Mouse (Mus musculus) kidney, postnatal 4 days (tissue): ENCODE results near the gene Nt5dc3.

ENCODE experiments used
- DNase-seq, 2 experiments: peaks; one replicate each; pipeline ENCODE4 v3.0.0; 2021; ENCODE audit warnings: mixed read lengths in 2 of 2

Nt5dc3 gene

GRCm38 (mm10) chr10:86778398-86779116, at the start of gene Nt5dc3:
Gene Nt5dc3, plus strand, starts transcription at chr10:86779005.
- DNase-seq, result peak; percentile 96 to 98

- peak; percentile 92 to 93 for DNase-seq
Observed at GRCm38 (mm10) chr10:86730823-86731499, 47.8 kb upstream of the Nt5dc3 start.

DNA sequence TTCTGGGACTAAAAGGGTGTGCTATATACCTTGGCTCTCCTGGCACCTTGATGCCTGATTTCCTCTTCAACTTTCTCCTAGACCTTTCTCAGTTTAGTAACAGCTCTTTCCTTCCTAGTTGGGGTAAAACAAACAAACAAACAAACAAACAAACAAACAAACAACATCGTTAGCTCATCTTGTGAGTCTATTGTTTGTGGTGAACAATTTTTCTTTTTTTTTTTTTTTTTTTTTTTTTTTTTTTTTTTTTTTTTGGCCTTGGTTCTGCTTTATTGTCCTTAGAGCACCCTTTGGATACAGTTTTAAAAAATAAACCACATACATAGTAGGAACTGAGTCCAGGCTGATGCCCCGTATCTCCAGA, 47.3 kb upstream of the Nt5dc3 start:
- no peak for DNase-seq

GRCm38 (mm10) chr10:86735036-86735435, 43.8 kb upstream of the Nt5dc3 start:
- no peak for DNase-seq

- no peak for DNase-seq
Observed at GRCm38 (mm10) chr10:86742918-86743317, 35.9 kb upstream of the Nt5dc3 start.

- DNase-seq, result no peak
Observed at GRCm38 (mm10) chr10:86744306-86744705, 34.5 kb upstream of the Nt5dc3 start.

- DNase-seq, result no peak
Observed at GRCm38 (mm10) chr10:86755816-86756502, 22.8 kb upstream of the Nt5dc3 start.

GRCm38 (mm10) chr10:86757724-86758123, 21.1 kb upstream of the Nt5dc3 start:
- no peak for DNase-seq

DNA sequence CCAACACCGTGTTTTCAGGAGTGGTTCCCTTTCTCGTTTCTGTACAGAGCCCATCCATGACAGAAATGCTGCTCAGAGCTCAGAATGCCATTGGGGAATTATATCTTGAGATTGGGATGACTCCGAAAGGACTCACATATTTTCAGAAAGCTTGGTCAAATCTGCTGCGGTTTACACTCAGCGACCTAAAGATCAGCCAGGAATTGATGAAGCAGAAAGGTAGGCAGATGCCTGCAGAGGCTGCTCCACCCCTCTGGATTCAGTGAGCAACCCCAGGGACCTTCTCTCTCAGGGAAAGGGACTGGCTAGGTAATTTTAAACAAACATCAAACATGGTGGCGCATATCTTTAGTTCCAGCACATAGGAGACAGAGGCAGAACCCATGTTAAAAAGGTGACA, 20.6 kb upstream of the Nt5dc3 start:
- DNase-seq, result no peak

DNA sequence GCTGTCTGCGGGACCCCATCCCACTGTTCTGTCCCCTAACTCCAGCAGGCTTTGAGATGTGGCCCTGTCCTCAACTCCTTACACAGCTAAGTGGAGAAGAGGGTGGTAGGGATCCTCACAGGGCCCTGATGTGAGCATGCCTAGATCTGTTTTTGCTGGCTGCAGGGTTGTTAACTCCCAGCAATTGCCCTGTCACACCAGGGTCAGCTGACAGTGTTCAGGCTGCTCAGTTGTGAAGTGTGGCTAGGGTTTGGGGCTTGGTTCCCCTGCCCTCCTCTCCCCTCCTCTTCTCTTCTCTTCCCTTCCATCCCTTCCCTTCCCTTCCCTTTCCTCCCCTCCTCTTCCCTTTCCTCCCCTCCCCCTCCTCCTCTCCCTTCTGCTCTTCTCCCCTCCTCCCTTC, 17.6 kb upstream of the Nt5dc3 start:
- no peak for DNase-seq

- DNase-seq, result no peak
Observed at GRCm38 (mm10) chr10:86761722-86762383, 17.0 kb upstream of the Nt5dc3 start.

DNA sequence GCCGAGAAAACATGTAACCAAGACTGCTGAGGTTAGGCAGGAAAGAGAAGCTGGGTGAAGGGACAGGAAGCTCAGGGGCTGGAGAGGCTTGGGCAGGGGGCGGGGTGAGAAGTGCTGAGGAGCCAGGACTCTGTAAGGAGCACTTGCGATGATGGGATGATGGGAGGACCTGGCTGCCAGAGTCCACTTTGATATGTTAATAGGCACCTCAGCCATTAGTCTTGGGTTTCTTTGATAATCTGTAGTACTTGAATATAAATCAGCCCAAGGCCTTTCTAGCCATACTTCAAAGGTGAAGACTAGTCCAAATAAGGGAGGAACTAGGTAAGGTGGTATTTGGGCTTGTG, 16.4 kb upstream of the Nt5dc3 start:
- no peak for DNase-seq

- no peak for DNase-seq
Observed at GRCm38 (mm10) chr10:86763672-86764071, 15.1 kb upstream of the Nt5dc3 start, which contains the start of gene Gm49358. Gene Gm49358, plus strand, starts transcription at chr10:86763972.

DNA sequence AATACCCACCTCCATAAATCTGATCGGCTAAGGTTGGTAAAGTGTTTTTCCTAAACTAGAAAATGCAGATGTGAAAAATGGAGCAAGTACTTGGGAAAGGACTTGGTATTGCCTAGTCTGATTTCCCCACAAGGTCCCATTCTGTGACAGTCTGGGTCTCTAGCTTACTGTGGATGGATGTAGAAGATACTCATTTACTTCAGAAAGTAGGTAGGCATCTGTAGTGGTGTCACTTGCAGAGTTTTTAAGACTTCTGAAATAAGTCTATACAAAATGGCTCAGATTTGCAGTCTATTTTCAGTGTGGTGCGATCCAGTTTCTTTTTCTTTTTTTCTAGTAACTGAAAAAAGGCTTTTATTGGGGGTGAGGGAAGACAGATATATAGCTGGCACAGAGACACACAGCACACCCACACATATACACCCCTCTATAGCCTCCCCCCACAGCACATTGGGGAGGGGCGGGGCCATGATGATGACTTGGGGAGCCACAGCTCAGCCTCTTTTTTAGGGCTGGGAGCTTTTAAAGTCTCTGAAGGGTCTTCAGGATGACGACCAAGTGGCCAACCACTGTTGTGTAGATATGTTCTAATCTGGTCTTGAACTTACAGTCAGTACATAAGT, 13.3 kb upstream of the Nt5dc3 start:
- no peak for DNase-seq

DNA sequence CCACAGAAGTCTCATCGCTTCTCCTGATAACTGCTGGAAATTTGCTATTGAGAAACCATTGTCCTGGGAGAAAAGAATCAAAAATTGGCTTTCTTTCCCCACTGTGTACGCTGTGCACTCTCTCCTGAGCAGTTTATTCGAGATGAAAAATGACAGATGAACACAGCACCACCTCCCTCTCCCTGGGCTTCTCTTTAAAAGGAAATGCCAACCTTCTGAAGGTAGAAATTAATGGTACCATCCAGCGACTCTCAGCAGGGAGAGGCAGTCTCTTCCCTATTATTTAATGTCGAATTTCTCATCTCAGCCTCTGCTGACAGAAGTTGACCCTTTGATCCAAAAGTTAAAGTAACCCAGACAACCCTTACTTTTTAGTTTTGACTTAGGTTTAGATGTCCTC, 9.6 kb upstream of the Nt5dc3 start:
- DNase-seq, result no peak

DNA sequence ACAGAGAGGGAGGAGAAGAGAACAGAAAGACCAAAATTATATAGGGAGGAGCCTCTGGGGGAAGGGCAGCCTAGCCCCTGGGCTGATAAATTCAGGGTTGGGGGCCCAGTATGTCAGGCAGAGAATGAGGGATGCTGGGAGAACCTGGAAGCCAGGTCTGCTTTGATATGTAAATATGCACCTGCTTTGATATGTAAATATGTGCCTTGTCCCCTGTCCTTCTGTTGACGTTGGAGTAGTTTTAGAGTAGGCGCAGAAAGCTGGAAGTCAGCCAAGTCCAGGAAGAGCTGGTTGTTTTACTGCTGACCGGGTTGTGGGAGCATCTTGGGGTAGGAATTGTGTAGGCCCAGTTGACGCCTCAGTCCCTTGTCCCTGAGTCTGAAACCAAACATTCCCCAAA, 9.0 kb upstream of the Nt5dc3 start:
- DNase-seq, result peak in 1 of 2 experiments; percentile 26

DNA sequence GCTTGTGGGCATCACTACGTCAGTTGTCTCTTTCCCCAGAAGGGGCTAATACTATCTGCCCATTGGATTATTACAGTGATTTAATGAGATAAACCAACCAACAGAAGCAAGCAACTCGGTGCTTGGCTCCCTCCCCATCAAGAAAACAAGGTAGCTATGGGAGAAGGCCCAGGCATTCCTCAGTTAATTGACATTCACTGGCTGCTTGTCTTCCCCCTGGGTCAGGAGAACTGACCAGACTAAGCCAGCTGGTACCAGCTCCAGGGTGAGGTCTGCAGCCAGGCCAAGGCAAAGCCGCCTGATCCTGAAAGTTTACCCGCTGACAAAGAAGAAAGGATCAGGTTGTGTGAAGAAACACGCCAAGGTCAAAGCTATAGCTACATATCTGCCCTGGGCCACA, 7.1 kb upstream of the Nt5dc3 start:
- DNase-seq, result peak in 1 of 2 experiments; percentile 33

DNA sequence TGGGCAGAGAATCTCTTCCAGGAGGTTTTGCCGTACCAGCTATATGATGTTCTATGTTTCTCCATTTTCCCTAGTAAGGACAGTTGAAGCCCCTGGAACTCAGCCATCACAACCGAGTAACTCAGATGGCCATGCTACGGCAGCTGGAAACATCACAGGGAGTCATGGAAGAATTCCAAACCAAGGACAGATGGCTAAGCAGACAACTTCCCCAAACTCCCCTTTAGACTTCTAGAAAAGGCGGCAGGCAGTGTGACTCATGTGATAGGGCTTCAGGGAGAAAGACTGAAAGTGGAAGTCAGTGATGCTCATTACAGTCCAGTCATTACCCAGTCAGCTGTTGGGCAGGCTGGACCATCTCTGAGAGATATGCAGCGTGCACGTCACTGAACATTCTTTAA, 6.6 kb upstream of the Nt5dc3 start:
- peak in 1 of 2 experiments; percentile 27 for DNase-seq

DNA sequence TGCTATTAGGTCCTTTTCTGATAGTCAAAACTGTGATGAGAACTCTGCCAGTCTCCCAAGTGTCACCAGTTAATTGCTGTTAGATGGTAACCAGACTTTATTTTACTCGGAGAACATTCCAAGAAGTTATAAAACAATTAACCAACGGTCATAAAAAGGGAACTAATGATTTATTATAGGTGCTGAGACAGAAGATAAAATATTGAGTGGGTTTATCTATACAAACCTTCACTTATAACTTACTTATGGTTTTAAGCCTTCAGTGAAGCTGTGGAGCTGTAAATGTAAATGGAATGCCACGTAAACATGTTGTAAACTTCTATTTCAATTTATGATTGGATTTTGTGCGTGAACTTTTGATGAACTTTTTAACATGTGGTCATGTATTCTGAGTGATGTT, 5.4 kb upstream of the Nt5dc3 start:
- no peak for DNase-seq

- peak; percentile 25 to 38 for DNase-seq
Observed at GRCm38 (mm10) chr10:86776281-86776680, 2.5 kb upstream of the Nt5dc3 start.

DNA sequence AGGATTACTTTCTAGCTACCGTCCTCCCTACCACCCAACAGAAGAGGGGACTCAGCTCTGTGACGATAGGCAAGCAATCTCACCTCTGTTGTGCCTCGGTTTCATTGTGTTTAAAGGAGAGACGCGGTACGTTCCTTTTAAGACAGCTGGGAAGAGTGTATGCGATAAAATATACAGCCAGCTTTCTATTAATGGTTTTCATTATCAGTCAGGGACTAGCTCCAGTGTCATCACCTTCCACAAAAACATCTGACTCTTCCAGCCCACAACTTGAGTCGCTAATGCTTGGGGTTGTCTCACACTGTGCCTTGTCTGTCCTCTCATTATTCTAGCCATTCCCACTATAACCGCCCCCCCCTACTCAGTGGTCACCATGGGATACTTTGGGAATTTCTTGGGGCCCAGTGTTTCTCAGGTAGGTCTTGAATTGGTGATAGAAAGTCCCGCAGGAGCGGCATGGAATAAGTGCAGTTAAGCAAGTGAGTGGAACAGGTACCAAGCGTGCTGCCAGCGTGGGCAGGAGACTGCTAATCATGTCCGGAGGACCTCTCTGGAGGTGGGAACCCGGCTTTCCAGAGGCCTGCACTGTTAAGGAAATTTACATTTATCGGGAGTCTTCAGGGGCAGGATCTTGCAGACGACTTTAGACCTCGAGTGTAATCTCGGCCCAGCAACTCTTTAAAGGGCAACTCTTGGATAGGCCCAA, 1.0 kb upstream of the Nt5dc3 start:
- no peak for DNase-seq

DNA sequence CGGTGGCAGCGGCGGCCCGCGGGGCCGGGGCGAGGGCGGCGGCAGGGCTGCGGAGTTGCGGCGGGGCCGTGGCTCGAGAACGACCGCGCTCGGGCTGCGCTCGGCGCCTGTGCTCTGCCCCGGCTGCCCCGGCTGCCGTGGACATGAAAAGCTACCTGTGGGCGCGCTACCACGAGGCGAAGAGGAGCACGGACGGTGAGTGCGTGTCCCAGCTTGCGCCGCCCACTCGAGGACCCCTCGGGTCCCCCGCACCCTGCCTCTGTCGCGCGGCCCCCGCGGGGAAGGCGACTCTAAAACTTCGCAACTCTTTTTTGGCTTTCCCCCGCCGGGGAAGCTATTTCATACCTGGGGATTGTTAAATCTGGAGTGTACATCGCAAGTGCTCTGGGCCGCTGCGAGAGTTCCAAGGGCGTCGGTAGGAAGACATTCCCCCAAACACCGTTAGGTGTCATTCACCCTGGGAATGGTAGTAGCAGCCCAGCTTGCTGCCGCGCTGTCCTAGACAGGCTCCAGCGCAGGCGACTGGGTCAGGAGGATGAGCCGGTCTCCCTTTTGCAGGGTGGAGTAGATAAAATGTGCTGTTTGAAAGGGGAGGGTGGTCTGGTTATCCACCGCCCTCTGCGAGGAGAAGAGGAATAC, 431 bp downstream of the Nt5dc3 start:
- DNase-seq, result peak; percentile 47 to 59
